Mouse (Mus musculus) duodenum, adult 2 months (tissue): Measurements from ENCODE around the gene 4922502D21Rik. TPM values are rescaled to one million over a fixed set of nuclear protein-coding genes. Genes with fewer than 3 reads are reported as not detected.

Experiments
- polyA plus RNA-seq: library from polyadenylated mRNA; depleted of rRNA; stranded (reverse); fragments of >200 nt; gene quantifications from 2 replicates; pipeline ENCODE4 v1.2.3, GENCODE M21; 2012; ENCODE audit warnings: low replicate concordance; rRNA removed

Gene 4922502D21Rik
- polyA plus RNA-seq, result not detected in 2 replicates

DNA sequence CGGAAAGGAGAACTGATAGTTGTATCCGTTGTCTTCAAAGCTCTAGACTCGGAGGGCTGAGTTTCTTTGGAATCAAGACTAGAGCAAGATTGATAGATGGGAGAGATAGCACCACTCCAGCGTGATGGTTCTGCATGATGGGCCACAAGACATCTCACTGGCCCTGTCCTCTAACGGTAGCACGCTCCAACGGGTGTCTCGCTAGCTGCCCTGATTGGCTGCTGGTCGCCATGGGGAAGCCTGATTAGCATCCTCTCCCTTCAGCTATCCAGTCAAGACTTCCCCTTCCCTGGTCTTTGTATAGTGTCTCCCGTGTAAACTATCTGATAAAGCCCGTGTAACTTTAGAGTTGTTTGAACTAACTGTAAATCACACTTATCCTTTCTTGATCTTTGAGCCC, at the start of gene 4922502D21Rik:
4922502D21Rik (minus strand) TSS at position 187 of the 400 bp plus-strand sequence.

DNA sequence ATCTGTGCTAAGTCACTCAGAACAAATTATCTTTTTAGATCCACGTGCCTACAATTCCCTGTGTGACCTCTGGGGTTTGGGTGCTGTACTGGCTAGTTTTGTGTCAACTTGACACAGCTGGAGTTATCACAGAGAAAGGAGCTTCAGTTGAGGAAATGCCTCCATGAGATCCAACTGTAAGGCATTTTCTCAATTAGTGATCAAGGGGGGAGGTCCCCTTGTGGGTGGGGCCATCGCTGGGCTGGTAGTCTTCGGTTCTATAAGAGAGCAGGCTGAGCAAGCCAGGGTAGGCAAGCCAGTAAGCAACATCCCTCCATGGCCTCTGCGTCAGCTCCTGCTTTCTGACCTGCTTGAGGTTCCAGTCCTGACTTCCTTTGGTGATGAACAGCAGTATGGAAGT, 10.8 kb upstream of the 4922502D21Rik start, which contains the start of gene Clec12a:
Clec12a (plus strand) TSS at position 301 of the 400 bp plus-strand sequence.

GRCm38 (mm10) chr6:129275220-129275619, 56.4 kb downstream of the 4922502D21Rik start, which contains the start of gene Cd69:
Gene Cd69, minus strand, starts transcription at chr6:129275436.

Other genes starting within 250 kb of the 4922502D21Rik start
- 9.2 and 12.3 TPM in 2 replicates for gene Clec2e, start 230.9 kb downstream of the 4922502D21Rik start, polyA plus RNA-seq
- 12.1 and 19.6 TPM in 2 replicates for gene Clec2d, start 151.2 kb downstream of the 4922502D21Rik start, polyA plus RNA-seq
- 0.06 and 0.27 TPM in 2 replicates for gene Cd69, start 56.4 kb downstream of the 4922502D21Rik start, polyA plus RNA-seq
- 0.06 TPM in 1 of 2 replicates, not detected in the other for gene Clec12a, start 10.9 kb upstream of the 4922502D21Rik start, polyA plus RNA-seq
- gene Clec12b, start 54.1 kb upstream of the 4922502D21Rik start, polyA plus RNA-seq, result not detected in 2 replicates
- 0.06 and 0.47 TPM in 2 replicates for gene Clec1b, start 65.5 kb upstream of the 4922502D21Rik start, polyA plus RNA-seq
- gene Clec9a, start 77.1 kb upstream of the 4922502D21Rik start, polyA plus RNA-seq, result 0.06 and 0.34 TPM in 2 replicates
- gene Clec1a, start 120.2 kb upstream of the 4922502D21Rik start, polyA plus RNA-seq, result 0.14 and 0.46 TPM in 2 replicates
- not detected in 2 replicates for gene Olr1, start 175.4 kb upstream of the 4922502D21Rik start, polyA plus RNA-seq
- not detected in 2 replicates for gene Tmem52b, start 180.8 kb upstream of the 4922502D21Rik start, polyA plus RNA-seq
- 11.0 and 14.0 TPM in 2 replicates for gene Gabarapl1, start 201.4 kb upstream of the 4922502D21Rik start, polyA plus RNA-seq
- gene Klre1, start 246.1 kb upstream of the 4922502D21Rik start, polyA plus RNA-seq, result not detected in 2 replicates